Mouse (Mus musculus) limb, embryonic 11.5 days (tissue): ENCODE measurements around the gene Pam16. TPM values are rescaled to one million over a fixed set of nuclear protein-coding genes. Genes with fewer than 3 reads are reported as not detected.

Experiments
- ATAC-seq: fragments of 200-750 bp; cut with Nextera tagmentation; 2 replicates; pipeline ENCODE4 v1.8.0; 2017; ENCODE audit warnings: low read depth; ENCODE audit not compliant: insufficient number of reproducible peaks, low FRiP score, low TSS enrichment
- DNase-seq: peaks from one replicate; pipeline ENCODE4 v3.0.0-alpha.2; 2015; ENCODE audit warnings: low spot score
- H3K27ac ChIP-seq: fragments of 300-500 bp; sonication (generic); replicated peaks from 2 replicates; pipeline ENCODE4 v1.5.1; 2014; ENCODE audit warnings: low read depth, mild to moderate bottlenecking, low read length
- H3K27me3 ChIP-seq: fragments of 300-500 bp; sonication (generic); 2 replicates; pipeline ENCODE4 v1.6.1; 2014; ENCODE audit warnings: mild to moderate bottlenecking, low read length, mixed read lengths; ENCODE audit not compliant: control insufficient read depth, insufficient read depth
- H3K36me3 ChIP-seq: fragments of 300-500 bp; sonication (generic); 2 replicates; pipeline ENCODE4 v1.6.1; 2014; ENCODE audit warnings: mild to moderate bottlenecking, low read length, moderate library complexity, mixed read lengths; ENCODE audit not compliant: control insufficient read depth, insufficient read depth
- H3K4me1 ChIP-seq: fragments of 300-500 bp; sonication (generic); 2 replicates; pipeline ENCODE4 v1.6.1; 2014; ENCODE audit warnings: low read length, mixed read lengths; ENCODE audit not compliant: control insufficient read depth, insufficient read depth
- H3K4me2 ChIP-seq: fragments of 300-500 bp; sonication (generic); 2 replicates; pipeline ENCODE4 v1.6.1; 2014; ENCODE audit warnings: low read depth, mild to moderate bottlenecking, moderate library complexity; ENCODE audit not compliant: severe bottlenecking
- H3K4me3 ChIP-seq: fragments of 300-500 bp; sonication (generic); 2 replicates; pipeline ENCODE4 v1.5.1; 2014; ENCODE audit warnings: low read depth, low read length
- H3K9ac ChIP-seq: fragments of 300-500 bp; sonication (generic); 2 replicates; pipeline ENCODE4 v1.6.1; 2014; ENCODE audit warnings: mild to moderate bottlenecking, low read length
- H3K9me3 ChIP-seq: fragments of 300-500 bp; sonication (generic); 2 replicates; pipeline ENCODE4 v1.6.1; 2016; ENCODE audit warnings: low read length; ENCODE audit not compliant: control insufficient read depth
- WGBS: fragments of 180-500 bp; shearing (Covaris S2); extraction: QIAGEN DNeasy Blood & Tissue Kit; methylation state at CpG from one replicate; pipeline ENCODE4 v1.1.7; 2014; 5-methylcytosine and 5-hydroxymethylcytosine counted together
- polyA plus RNA-seq: library from polyadenylated mRNA; unstranded; fragments of >200 nt; fragmentation: Nextera tagmentation; extraction: Ambion mirVana; gene quantifications from 2 replicates; pipeline ENCODE4 v1.2.1, GENCODE M21; 2014

The Pam16 gene
- polyA plus RNA-seq, 1 experiment from 2014 or later, result 115 TPM

- H3K27ac ChIP-seq, result no peak overlapping the region
- 98% methylated on average over 3 of the region's 3 CpGs for WGBS
- DNase-seq (no peak), ATAC-seq (no peak)
- peaks cover 9% of the 10 kb centered on the region; the same call in 1 of the 2 replicates for H3K36me3 ChIP-seq
- no peaks in the 10 kb centered on the region for H3K27me3 ChIP-seq
- H3K9ac ChIP-seq, result no peak overlapping the region
- no peak overlapping the region for H3K4me3 ChIP-seq
- no peak overlapping the region for H3K4me2 ChIP-seq
- no peaks in the 10 kb centered on the region for H3K4me1 ChIP-seq
- no peaks in the 10 kb centered on the region for H3K9me3 ChIP-seq
These were observed 8.9 kb upstream of the Pam16 start for GRCm38 (mm10) chr16:4633661-4634060.

GRCm38 (mm10) chr16:4632050-4632449, 7.3 kb upstream of the Pam16 start:
- Histone ChIP-seq H3K9ac (no peak overlapping the region), H3K4me1 (no peaks in the 10 kb centered on the region), H3K4me2 (no peak overlapping the region), H3K9me3 (no peaks in the 10 kb centered on the region), H3K27ac (peak overlapping the region; percentile 52; the same call in 1 of the 2 replicates), H3K36me3 (peaks cover 12% of the 10 kb centered on the region), H3K4me3 (no peak overlapping the region), H3K27me3 (no peaks in the 10 kb centered on the region)
- 42% methylated on average over 7 of the region's 7 CpGs for WGBS
- DNase-seq (peak; percentile 74), ATAC-seq (0 out of 2 replicates have a peak, but pooled peaks have one; percentile 2)

- peak; percentile 94 for DNase-seq
- 19% methylated on average over 6 of the region's 6 CpGs for WGBS
- Histone ChIP-seq H3K27me3 (no peaks in the 10 kb centered on the region), H3K4me3 (no peak overlapping the region), H3K4me2 (no peak overlapping the region), H3K9ac (no peak overlapping the region), H3K4me1 (no peaks in the 10 kb centered on the region), H3K27ac (peak overlapping the region; percentile 42; the same call in 1 of the 2 replicates), H3K9me3 (no peaks in the 10 kb centered on the region), H3K36me3 (peaks cover 7% of the 10 kb centered on the region)
- peak; percentile 52 for ATAC-seq
These were observed 5.2 kb upstream of the Pam16 start for GRCm38 (mm10) chr16:4629950-4630349.

GRCm38 (mm10) chr16:4628898-4629419, 4.2 kb upstream of the Pam16 start:
- Histone ChIP-seq H3K9me3 (no peaks in the 10 kb centered on the region), H3K4me2 (no peak overlapping the region), H3K4me1 (no peaks in the 10 kb centered on the region), H3K27me3 (no peaks in the 10 kb centered on the region), H3K4me3 (no peak overlapping the region), H3K27ac (no peak overlapping the region), H3K9ac (no peak overlapping the region), H3K36me3 (peaks cover 7% of the 10 kb centered on the region)
- ATAC-seq, result no peak
- DNase-seq, result no peak
- WGBS, result 92% methylated on average over 9 of the region's 9 CpGs

GRCm38 (mm10) chr16:4627105-4627504, 2.3 kb upstream of the Pam16 start:
- H3K27ac ChIP-seq, result no peak overlapping the region
- H3K4me2 ChIP-seq, result no peak overlapping the region
- no peak overlapping the region for H3K4me3 ChIP-seq
- no peaks in the 10 kb centered on the region for H3K27me3 ChIP-seq
- ATAC-seq (no peak), DNase-seq (no peak)
- H3K36me3 ChIP-seq, result peaks cover 5% of the 10 kb centered on the region
- no peak overlapping the region for H3K9ac ChIP-seq
- H3K9me3 ChIP-seq, result no peaks in the 10 kb centered on the region
- H3K4me1 ChIP-seq, result peaks cover 8% of the 10 kb centered on the region
- 74% methylated on average over 6 of the region's 6 CpGs for WGBS

DNA sequence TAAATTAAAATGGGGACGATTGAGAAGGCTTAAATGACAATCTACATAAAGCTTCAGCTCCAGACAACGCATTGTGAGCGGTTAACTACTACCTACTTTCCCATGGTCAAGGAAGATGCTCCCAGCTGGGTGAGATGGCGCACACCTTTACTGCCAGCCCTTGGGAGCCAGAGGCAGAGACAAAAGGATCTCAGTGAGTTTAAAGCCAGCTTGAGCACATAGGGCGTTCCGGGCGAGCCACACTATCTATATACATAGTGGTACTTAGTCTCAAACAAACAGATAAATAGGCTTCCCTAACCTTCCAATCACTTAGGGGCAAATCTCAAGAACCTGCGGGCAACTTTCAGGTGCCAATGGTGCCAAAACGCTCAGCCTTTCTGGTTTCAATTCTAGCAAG, 714 bp downstream of the Pam16 start:
- DNase-seq (no peak), ATAC-seq (no peak)
- H3K4me1 ChIP-seq, result peaks cover 8% of the 10 kb centered on the region
- H3K27ac ChIP-seq, result no peak overlapping the region
- peak overlapping the region; percentile 70 for H3K4me3 ChIP-seq
- H3K9ac ChIP-seq, result peak overlapping the region; percentile 78
- no peaks in the 10 kb centered on the region for H3K9me3 ChIP-seq
- H3K36me3 ChIP-seq, result peaks cover 3% of the 10 kb centered on the region
- H3K4me2 ChIP-seq, result peak overlapping the region; percentile 67
- H3K27me3 ChIP-seq, result no peaks in the 10 kb centered on the region
- 24% methylated on average over 9 of the region's 9 CpGs for WGBS

DNA sequence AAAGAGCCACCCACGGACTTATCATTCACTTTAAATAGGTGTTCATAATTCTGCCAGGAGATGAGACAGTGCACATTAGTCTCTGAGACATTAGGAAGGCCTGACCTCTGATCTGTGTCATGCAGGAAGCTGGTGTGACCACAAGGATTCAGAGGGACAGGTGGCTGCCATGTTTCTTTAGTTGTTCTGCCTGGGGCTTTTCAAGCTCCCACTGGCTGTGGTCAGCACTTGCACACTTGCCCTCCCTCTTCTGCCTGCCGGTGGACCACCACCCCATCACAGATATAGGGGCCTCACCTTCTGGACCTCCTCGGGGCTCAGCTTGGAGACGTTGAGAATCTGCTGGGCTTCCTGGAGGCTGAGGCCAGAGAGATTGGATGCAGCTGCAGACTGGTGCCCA, 8.0 kb downstream of the Pam16 start:
- ATAC-seq, result no peak

DNA sequence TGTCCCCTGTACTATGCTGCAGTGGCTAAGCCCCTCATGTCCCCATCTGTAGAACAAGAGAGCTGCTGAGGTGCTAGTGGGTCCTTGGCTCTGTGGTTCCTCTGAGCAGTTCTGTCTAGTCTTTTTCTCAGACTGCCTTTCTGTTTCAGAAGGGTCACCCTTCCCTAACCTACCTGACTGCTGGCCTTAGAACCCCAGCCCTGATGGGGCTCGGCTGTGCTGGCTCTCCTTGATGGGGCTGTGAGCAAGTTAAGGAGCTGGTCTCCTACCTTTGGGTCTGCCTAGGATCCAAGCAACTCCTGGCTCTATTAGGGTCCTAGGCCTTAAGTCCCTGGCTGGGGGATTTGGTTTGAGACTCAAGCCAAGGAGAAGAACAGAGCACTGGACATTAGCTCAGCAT, 9.5 kb downstream of the Pam16 start:
- H3K4me2 ChIP-seq, result no peak overlapping the region
- no peak for ATAC-seq
- H3K27ac ChIP-seq, result no peak overlapping the region
- peaks cover 34% of the 10 kb centered on the region for H3K36me3 ChIP-seq
- no peaks in the 10 kb centered on the region for H3K27me3 ChIP-seq
- H3K4me1 ChIP-seq, result no peaks in the 10 kb centered on the region
- DNase-seq, result no peak
- no peak overlapping the region for H3K4me3 ChIP-seq
- no peak overlapping the region for H3K9ac ChIP-seq
- WGBS, result 83% methylated on average over 1 of the region's 1 CpGs
- 0 out of 2 replicates have a peak, but pooled peaks cover 2% of the 10 kb centered on the region for H3K9me3 ChIP-seq

More for the DNA sequence above, 8.0 kb downstream of the Pam16 start:
- WGBS, result 83% methylated on average over 4 of the region's 4 CpGs
- no peaks in the 10 kb centered on the region for H3K27me3 ChIP-seq
- no peaks in the 10 kb centered on the region for H3K4me1 ChIP-seq
- no peak for DNase-seq
- no peak overlapping the region for H3K4me2 ChIP-seq
- H3K4me3 ChIP-seq, result no peak overlapping the region
- 0 out of 2 replicates have a peak, but pooled peaks cover 2% of the 10 kb centered on the region for H3K9me3 ChIP-seq
- no peak overlapping the region for H3K9ac ChIP-seq
- peaks cover 26% of the 10 kb centered on the region for H3K36me3 ChIP-seq
- H3K27ac ChIP-seq, result no peak overlapping the region

- Histone ChIP-seq H3K4me2 (no peak overlapping the region), H3K36me3 (peaks cover 34% of the 10 kb centered on the region), H3K27me3 (no peaks in the 10 kb centered on the region), H3K9ac (no peak overlapping the region), H3K4me1 (no peaks in the 10 kb centered on the region), H3K9me3 (0 out of 2 replicates have a peak, but pooled peaks cover 2% of the 10 kb centered on the region), H3K27ac (no peak overlapping the region), H3K4me3 (no peak overlapping the region)
- ATAC-seq (no peak), DNase-seq (no peak)
- 89% methylated on average over 3 of the region's 3 CpGs for WGBS
These were observed 10.1 kb downstream of the Pam16 start for GRCm38 (mm10) chr16:4614639-4615038.
